Mouse (Mus musculus): ENCODE measurements around the gene Clpb. TPM values are rescaled to one million over a fixed set of nuclear protein-coding genes. Genes with fewer than 3 reads are reported as not detected.

Gene Clpb
- total RNA-seq, 2 experiments from 2014 or later, result 19.6 to 60.0 TPM

- no peak for ATAC-seq (replicated peaks; ENCODE audit: poor library complexity, severe bottlenecking)
Observed at GRCm38 (mm10) chr7:101713828-101714400, 50.5 kb downstream of the Clpb start.

DNA sequence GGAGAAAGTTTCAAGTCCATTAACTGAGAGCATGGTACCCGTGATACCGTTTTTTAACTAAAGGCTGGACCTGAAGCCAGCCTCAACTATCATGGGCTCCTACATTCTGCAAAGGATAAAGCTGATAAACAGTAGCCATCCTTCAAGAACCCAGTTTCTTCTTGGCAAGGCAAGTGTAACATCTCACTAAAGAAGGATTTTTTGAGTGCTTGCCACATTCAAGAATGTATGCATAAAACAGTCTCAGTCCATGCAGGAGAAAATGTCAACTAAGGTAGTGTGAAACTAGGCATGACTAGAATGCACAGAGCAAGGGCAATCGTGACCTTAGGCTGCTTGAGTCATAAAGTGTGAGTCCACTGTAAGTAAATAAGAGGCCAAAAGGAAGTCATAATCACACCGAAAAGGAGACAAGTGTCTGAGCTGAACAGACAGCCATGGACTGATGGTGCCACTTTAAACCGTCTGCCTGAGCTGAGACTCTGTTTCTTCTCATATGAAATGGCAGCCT is 51.7 kb downstream of the Clpb start:
- no peak for ATAC-seq (replicated peaks; ENCODE audit: poor library complexity, severe bottlenecking)

GRCm38 (mm10) chr7:101720356-101720755 is 56.9 kb downstream of the Clpb start:
- no peak for ATAC-seq (replicated peaks; ENCODE audit: poor library complexity, severe bottlenecking)

- ATAC-seq (replicated peaks; ENCODE audit: poor library complexity, severe bottlenecking), result no peak
Observed at GRCm38 (mm10) chr7:101725081-101725480, 61.6 kb downstream of the Clpb start.

DNA sequence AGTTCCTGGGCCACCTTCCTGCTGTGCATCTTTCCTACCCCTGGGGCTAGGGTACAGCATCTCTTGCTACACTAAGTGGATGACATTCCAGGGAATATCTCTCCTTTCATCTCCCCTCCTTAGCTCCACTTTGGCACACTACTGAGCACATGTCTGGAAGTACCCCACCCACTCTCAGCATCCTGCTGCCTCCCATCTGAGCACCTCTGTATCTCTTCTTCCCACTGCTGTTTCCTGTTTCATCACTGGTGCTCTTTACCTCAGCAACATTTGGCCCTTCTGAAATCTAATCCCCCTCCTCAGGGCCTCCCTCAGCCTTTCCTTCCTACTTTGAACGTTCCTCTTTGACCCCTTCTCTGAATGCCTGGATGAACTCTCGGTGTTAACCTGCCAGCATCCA is 63.5 kb downstream of the Clpb start:
- ATAC-seq (replicated peaks; ENCODE audit: poor library complexity, severe bottlenecking), result no peak

DNA sequence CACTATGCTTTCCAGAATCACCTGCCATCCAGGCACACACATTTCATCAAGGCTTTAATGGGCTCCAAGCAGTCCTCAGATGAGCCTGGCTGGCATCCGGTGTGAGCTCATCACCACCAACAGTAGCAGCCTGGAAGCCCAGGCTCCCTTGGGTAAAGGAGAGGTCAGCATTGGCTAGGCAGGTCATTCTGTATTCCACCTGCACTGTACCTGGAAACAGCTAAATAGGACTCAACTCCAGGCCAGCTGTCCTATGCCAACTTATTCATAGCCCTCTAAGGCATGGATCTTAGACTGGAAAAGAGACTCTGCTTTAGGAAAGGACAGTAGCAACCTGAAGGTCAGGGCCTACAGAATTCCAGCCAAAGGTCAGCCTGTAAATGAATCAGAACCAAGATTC is 68.7 kb downstream of the Clpb start:
- no peak for ATAC-seq (replicated peaks; ENCODE audit: poor library complexity, severe bottlenecking)

- ATAC-seq (replicated peaks; ENCODE audit: poor library complexity, severe bottlenecking), result no peak
Observed at GRCm38 (mm10) chr7:101733042-101733441, 69.6 kb downstream of the Clpb start.

DNA sequence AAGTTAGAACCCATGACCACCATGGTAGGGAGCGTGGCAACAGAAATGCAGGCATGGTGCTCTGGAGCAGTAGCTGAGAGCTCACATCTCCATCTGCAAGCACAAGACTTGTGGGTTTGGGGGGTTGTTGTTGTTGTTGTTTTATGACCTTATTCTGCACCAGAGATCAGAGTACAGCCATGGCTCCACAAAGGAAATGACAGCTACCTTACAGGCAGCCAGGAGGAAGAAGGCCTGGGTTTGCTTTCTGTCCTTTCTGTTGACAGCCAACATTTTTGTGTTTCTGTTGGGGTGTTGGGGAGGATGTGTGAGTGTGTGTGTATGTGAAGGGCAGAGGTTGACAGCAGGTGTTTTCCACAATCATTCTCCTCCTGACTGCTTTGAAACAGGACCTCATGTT is 71.9 kb downstream of the Clpb start:
- no peak for ATAC-seq (replicated peaks; ENCODE audit: poor library complexity, severe bottlenecking)

- no peak for ATAC-seq (replicated peaks; ENCODE audit: poor library complexity, severe bottlenecking)
Observed at GRCm38 (mm10) chr7:101737735-101738134, 74.3 kb downstream of the Clpb start.

DNA sequence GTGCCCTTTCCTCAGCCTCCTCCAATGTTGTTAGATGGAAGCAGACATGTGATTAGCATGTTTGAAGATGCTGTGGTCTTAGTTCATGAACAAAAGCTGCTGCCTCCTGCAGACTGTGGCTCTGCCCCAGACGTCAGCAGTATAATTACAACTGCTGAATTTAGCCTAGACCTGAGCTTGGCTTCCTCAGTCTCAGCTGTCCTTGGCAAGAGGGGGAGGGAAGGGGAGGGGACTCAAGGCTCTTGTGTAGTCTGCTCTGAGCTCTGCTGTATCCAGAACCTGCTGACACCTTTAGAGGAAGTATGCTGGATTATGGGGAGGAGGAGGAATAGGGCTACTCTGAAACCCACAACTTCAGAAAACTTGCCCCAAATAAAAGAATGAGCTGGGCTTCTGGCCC is 76.2 kb downstream of the Clpb start:
- no peak for ATAC-seq (replicated peaks; ENCODE audit: poor library complexity, severe bottlenecking)

GRCm38 (mm10) chr7:101743487-101743886 is 80.1 kb downstream of the Clpb start:
- no peak for ATAC-seq (replicated peaks; ENCODE audit: poor library complexity, severe bottlenecking)

- no peak for ATAC-seq (replicated peaks; ENCODE audit: poor library complexity, severe bottlenecking)
Observed at GRCm38 (mm10) chr7:101746559-101747334, 83.3 kb downstream of the Clpb start.

DNA sequence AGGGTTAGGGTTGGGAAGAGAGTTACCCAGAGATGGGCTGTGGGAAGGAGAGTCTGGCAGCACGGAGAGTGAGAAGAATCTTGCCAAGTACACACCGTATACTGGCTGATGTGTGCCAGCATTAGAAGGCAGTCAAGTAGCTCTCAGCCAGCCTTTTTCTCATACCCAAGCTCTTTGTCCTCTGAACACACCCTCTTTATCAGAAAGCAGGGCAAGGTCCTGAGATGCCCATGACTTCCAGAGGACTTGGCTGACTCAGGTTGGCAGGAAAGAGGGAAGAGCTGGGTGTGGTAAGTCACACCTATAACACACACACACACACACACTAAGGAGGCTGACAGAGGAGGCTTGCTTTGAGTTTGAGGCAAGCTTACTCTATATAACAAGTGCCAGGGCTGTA is 86.8 kb downstream of the Clpb start:
- ATAC-seq (replicated peaks; ENCODE audit: poor library complexity, severe bottlenecking), result no peak

GRCm38 (mm10) chr7:101752346-101752745 is 88.9 kb downstream of the Clpb start:
- no peak for ATAC-seq (replicated peaks; ENCODE audit: poor library complexity, severe bottlenecking)

GRCm38 (mm10) chr7:101753492-101753891 is 90.1 kb downstream of the Clpb start:
- ATAC-seq (replicated peaks; ENCODE audit: poor library complexity, severe bottlenecking), result no peak

DNA sequence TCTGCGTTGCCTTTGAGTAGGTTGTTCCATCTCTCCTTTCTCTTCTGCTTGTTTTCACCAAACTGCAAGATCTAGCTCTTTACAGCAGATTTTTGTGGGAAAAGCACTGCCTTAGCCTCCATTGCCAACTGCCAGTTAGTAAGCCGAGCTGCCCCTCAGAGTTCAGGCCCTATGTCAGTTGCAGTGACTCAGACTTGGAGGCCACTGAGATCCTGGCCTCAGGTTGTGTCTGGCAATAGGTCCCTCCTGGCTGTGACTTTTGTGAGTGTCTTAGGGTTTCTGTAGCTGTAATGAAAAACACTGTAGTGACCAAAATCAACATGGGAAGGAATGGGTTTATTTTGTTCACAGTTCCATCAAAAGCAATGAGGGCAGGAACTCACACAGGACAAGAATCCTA is 91.0 kb downstream of the Clpb start:
- ATAC-seq (replicated peaks; ENCODE audit: poor library complexity, severe bottlenecking), result no peak

DNA sequence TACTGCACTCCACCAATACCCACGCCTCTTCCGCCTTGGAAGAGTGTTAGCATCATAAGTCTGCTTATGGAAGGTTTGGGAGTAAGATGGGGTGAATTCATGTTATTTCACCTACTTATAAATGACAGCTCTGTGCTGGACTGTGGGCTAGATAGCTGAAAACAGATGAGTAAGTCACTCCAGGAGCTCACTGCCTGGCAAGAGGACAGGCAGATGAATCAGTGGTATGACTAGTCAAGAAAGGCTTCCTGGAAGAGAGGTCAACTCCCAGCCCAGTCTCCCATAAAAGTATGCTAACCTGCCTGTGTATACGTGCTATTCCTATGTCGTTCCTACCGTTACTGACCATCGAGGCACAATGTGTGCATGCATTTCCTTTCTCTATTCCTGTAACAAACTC is 91.9 kb downstream of the Clpb start:
- ATAC-seq (replicated peaks; ENCODE audit: poor library complexity, severe bottlenecking), result no peak

- ATAC-seq (replicated peaks; ENCODE audit: poor library complexity, severe bottlenecking), result no peak
Observed at GRCm38 (mm10) chr7:101761899-101762780, 98.7 kb downstream of the Clpb start.

DNA sequence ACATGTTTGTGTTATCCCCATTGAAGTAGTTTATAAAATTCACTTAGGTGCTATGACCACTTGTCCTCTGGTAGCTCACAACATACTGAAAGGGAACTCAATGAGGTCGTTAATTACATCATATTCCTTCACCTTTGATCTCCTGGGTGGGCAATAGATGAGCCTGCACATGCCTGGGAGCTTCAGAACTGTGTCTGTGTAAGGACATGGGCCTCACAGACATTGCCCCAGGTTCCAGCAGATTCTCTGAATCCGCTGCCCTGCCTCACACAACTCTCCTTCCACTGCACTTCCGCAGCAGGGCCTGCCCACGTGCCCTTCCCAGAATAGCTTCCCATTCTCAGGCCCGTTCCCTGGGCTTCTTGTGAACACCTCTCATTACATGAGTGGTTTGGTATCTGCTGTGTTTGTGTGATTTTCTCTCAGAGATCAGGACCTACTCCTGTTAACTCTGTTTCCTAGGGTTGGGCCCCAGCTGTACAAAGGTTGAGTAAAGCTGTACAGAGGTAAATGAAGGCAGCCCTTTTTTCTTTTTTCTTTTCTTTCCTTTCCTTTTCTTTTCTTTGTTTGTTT is 104.0 kb downstream of the Clpb start:
- no peak for ATAC-seq (replicated peaks; ENCODE audit: poor library complexity, severe bottlenecking)

DNA sequence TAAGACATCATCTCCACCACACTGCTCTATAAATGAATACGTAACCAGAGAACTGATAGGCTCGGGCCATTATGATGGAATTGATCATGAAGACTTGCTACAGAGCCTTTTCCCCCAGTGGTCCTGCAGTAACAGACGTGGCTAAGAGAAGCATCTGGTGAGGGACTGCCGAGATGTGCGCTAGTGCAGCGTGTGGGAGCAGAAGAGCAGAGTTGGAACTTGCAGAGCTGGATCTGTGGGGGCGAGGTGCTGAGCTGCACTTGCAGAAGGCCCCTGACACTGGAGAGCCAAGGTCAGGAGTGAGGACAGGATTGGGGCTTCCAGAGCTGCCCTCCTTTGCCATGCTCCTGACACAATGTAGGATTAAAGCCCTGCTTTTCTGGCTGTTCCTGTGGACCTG is 106.6 kb downstream of the Clpb start:
- ATAC-seq (replicated peaks; ENCODE audit: poor library complexity, severe bottlenecking), result no peak

DNA sequence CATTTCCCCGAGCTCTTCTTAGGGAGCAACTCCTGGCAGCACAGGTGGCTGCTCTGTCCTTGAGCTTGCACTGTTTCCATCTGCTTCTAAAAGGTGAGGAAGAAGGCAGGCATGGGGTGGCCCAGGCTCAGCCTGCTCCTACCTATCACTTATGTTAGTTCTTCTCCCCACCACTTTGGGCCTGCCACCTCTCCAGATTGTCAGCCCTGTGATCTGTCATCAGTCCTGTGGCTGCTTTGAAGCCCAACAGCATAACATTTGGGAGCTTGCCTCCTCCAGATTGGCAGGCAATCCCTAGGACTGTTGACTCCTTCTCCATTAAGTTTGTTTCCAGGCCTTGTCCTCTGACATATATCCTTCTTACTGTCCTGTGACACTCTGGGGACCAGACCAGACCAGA is 108.2 kb downstream of the Clpb start:
- no peak for ATAC-seq (replicated peaks; ENCODE audit: poor library complexity, severe bottlenecking)
